Mouse (Mus musculus) ES-E14 (cell line): ENCODE results near the gene Cacna1h. TPM values are rescaled to one million over a fixed set of nuclear protein-coding genes. Genes with fewer than 3 reads are reported as not detected.

Experiments
- DNase-seq: peaks from one replicate; pipeline ENCODE4 v3.0.0-alpha.2; 2013; ENCODE audit warnings: low read depth, low spot score
- H3K27ac ChIP-seq: 2 replicates; pipeline ENCODE4 v1.5.1; 2012; ENCODE audit warnings: low read depth, mild to moderate bottlenecking, low read length, moderate library complexity, mixed read lengths; ENCODE audit not compliant: poor library complexity, insufficient read depth, severe bottlenecking
- H3K36me3 ChIP-seq: 2 replicates; pipeline ENCODE4 v1.6.1; 2012; ENCODE audit warnings: mild to moderate bottlenecking, low read length, moderate library complexity, mixed read lengths; ENCODE audit not compliant: control insufficient read depth, poor library complexity, insufficient read depth, severe bottlenecking
- H3K4me1 ChIP-seq, 2 experiments: fragments of 150-350 bp in 1 of 2; sonication (generic) in 1 of 2; 2 replicates each; pipeline ENCODE4 v1.6.1; 2012; ENCODE audit warnings: low read length in 2 of 2, mild to moderate bottlenecking in 1 of 2, mixed read lengths in 1 of 2; ENCODE audit not compliant: control insufficient read depth in 2 of 2, insufficient read depth in 2 of 2, poor library complexity in 1 of 2
- H3K4me3 ChIP-seq, 2 experiments: fragments of 150-350 bp in 1 of 2; sonication (generic) in 1 of 2; 2 replicates each; pipeline ENCODE4 v1.5.1; 2012; ENCODE audit warnings: low read length in 2 of 2, low read depth in 1 of 2, mild to moderate bottlenecking in 1 of 2, mixed read lengths in 1 of 2; ENCODE audit not compliant: insufficient read depth in 1 of 2, poor library complexity in 1 of 2, severe bottlenecking in 1 of 2
- H3K9ac ChIP-seq: 2 replicates; pipeline ENCODE4 v1.6.1; 2012; ENCODE audit warnings: low read depth, mild to moderate bottlenecking, low read length, mixed read lengths; ENCODE audit not compliant: poor library complexity, insufficient read depth, severe bottlenecking
- H3K9me3 ChIP-seq: fragments of 150-350 bp; sonication (generic); 2 replicates; pipeline ENCODE4 v1.6.1; 2012; ENCODE audit warnings: low read depth, mild to moderate bottlenecking, low read length; ENCODE audit not compliant: control insufficient read depth, insufficient read depth
- CHD2 ChIP-seq: IDR thresholded peaks from 2 replicates; pipeline ENCODE4 v1.6.1; 2014; ENCODE audit warnings: mild to moderate bottlenecking, low read depth, low read length, inconsistent platforms
- HCFC1 ChIP-seq: IDR thresholded peaks from 2 replicates; pipeline ENCODE4 v1.6.1; 2012; ENCODE audit warnings: low read length, inconsistent platforms, borderline replicate concordance; ENCODE audit not compliant: insufficient read depth
- MAFK ChIP-seq: IDR thresholded peaks from 2 replicates; pipeline ENCODE4 v1.6.1; 2014; ENCODE audit warnings: mild to moderate bottlenecking, low read depth, low read length, inconsistent platforms; ENCODE audit not compliant: insufficient read depth
- ZC3H11A ChIP-seq: IDR thresholded peaks from 2 replicates; pipeline ENCODE4 v1.6.1; 2012; ENCODE audit warnings: low read depth, mild to moderate bottlenecking, inconsistent platforms, low read length, borderline replicate concordance
- ZNF384 ChIP-seq: IDR thresholded peaks from 2 replicates; pipeline ENCODE4 v1.6.1; 2012; ENCODE audit warnings: low read depth, low read length, inconsistent platforms
- in situ Hi-C, 2 experiments: fragments of 600-800 bp; cut with MboI; formaldehyde crosslinking; loops; one replicate each; pipeline ENCODE4 v1.15.1; 2025; ENCODE audit warnings: low sequenced_read_pairs in 2 of 2, inconsistent platforms in 1 of 2; ENCODE audit not compliant: unreplicated experiment in 2 of 2
- total RNA-seq: library from RNA; depleted of rRNA; stranded (reverse); fragments of 300-350 nt; gene quantifications from 2 replicates; pipeline ENCODE4 v1.2.3, GENCODE M21; 2012

The Cacna1h gene
- total RNA-seq, 1 experiment = 2.1 TPM

GRCm38 (mm10) chr17:25410180-25410579 is 23.4 kb downstream of the Cacna1h start:
- H3K4me3 ChIP-seq = no peak overlapping the region
- H3K27ac ChIP-seq = no peak overlapping the region
- H3K36me3 ChIP-seq = no peaks in the 10 kb centered on the region
- peaks cover 2 to 17% of the 10 kb centered on the region in 2 experiments; a peak in 2 of 4 replicates for H3K4me1 ChIP-seq
- no peaks in the 10 kb centered on the region for H3K9me3 ChIP-seq
- in situ Hi-C loops = no loop called here
- TF ChIP-seq HCFC1 (no peak), ZC3H11A (no peak), CHD2 (no peak), ZNF384 (no peak), MAFK (no peak)
- no peak for DNase-seq
- no peak overlapping the region for H3K9ac ChIP-seq

- H3K27ac ChIP-seq = no peak overlapping the region
- no peak for DNase-seq
- in situ Hi-C loops = no loop called here
- no peak overlapping the region; the same call in 1 of the 2 replicates for H3K9ac ChIP-seq
- no peaks in the 10 kb centered on the region for H3K36me3 ChIP-seq
- no peaks in the 10 kb centered on the region for H3K9me3 ChIP-seq
- peaks cover 2 to 16% of the 10 kb centered on the region in 2 experiments; a peak in 1 of 4 replicates for H3K4me1 ChIP-seq
- TF ChIP-seq MAFK = no peak
- TF ChIP-seq CHD2 = no peak
- TF ChIP-seq ZNF384 = no peak
- TF ChIP-seq ZC3H11A = no peak
- TF ChIP-seq HCFC1 = no peak
- H3K4me3 ChIP-seq = no peak overlapping the region
Measured at GRCm38 (mm10) chr17:25409621-25410020, 24.0 kb downstream of the Cacna1h start.

GRCm38 (mm10) chr17:25408302-25408999 is 25.1 kb downstream of the Cacna1h start:
- in situ Hi-C loops = no loop called here
- no peaks in the 10 kb centered on the region for H3K36me3 ChIP-seq
- H3K27ac ChIP-seq = no peak overlapping the region
- no peak overlapping the region for H3K4me3 ChIP-seq
- TF ChIP-seq ZC3H11A (no peak), HCFC1 (no peak), ZNF384 (no peak), MAFK (no peak), CHD2 (no peak)
- H3K9me3 ChIP-seq = no peaks in the 10 kb centered on the region
- DNase-seq = no peak
- no peak overlapping the region for H3K9ac ChIP-seq
- H3K4me1 ChIP-seq = peaks cover 2 to 14% of the 10 kb centered on the region in 2 experiments; a peak in 1 of 4 replicates

GRCm38 (mm10) chr17:25407352-25407751 is 26.2 kb downstream of the Cacna1h start:
- H3K9ac ChIP-seq = no peak overlapping the region
- H3K36me3 ChIP-seq = no peaks in the 10 kb centered on the region
- in situ Hi-C loops = no loop called here
- H3K27ac ChIP-seq = no peak overlapping the region
- no peak for DNase-seq
- peaks cover 2 to 14% of the 10 kb centered on the region in 2 experiments; a peak in 1 of 4 replicates for H3K4me1 ChIP-seq
- no peak overlapping the region for H3K4me3 ChIP-seq
- TF ChIP-seq ZNF384 = no peak
- TF ChIP-seq ZC3H11A = no peak
- TF ChIP-seq CHD2 = no peak
- TF ChIP-seq MAFK = no peak
- no peak for TF ChIP-seq HCFC1
- H3K9me3 ChIP-seq = no peaks in the 10 kb centered on the region
